10 mouse cellular contexts compared by ENCODE assay signal in genomic region chr7:122135070-122135469, GRCm38 (mm10). TPM values are rescaled to one million over a fixed set of nuclear protein-coding genes. Genes with fewer than 3 reads are reported as not detected.
DNase-seq lines count a peak whose midpoint lies in the region; ATAC-seq and TF ChIP-seq lines count a peak whose summit lies in the region.
"Had no signal": no experiment of that assay in that cellular context is flagged by ENCODE, and none has a peak within 500 bp of the region (broad histone marks: within the 10 kb centered on the region; RNA-seq: fewer than 3 reads in every experiment).

No protein-coding gene starts in this region.

- no peak overlapping the region for H3K9ac ChIP-seq in lung, embryonic 14.5 days
- H3K9ac ChIP-seq in midbrain, postnatal 0 days (replicated peaks; ENCODE audit: low read length, poor library complexity, severe bottlenecking) = no peak overlapping the region
- H3K9ac ChIP-seq: hindbrain, embryonic 15.5 days had no signal

- H3K27ac ChIP-seq in lung, embryonic 14.5 days (ENCODE audit: low read depth) = no peak overlapping the region
- H3K27ac ChIP-seq in midbrain, postnatal 0 days (ENCODE audit: low read depth, low read length) = no peak overlapping the region
- H3K27ac ChIP-seq: hindbrain, embryonic 15.5 days; macrophage had no signal

- TF ChIP-seq CTCF in lung, embryonic 14.5 days (IDR thresholded peaks at IDR 0.05; ENCODE audit: low read depth) = peak; percentile 39
- TF ChIP-seq CTCF in midbrain, postnatal 0 days (IDR thresholded peaks at IDR 0.05) = peak; percentile 56

- 70% methylated on average over 10 of the region's 10 CpGs for WGBS in lung, embryonic 14.5 days
- 77% methylated on average over 10 of the region's 10 CpGs for WGBS in midbrain, postnatal 0 days

- peaks cover 3% of the 10 kb centered on the region; the same call in 1 of the 2 replicates for H3K4me1 ChIP-seq in lung, embryonic 14.5 days (ENCODE audit: insufficient read depth)
- 0 out of 2 replicates have a peak, but pooled peaks cover 6% of the 10 kb centered on the region for H3K4me1 ChIP-seq in midbrain, postnatal 0 days (ENCODE audit: insufficient read depth, low read length)

- H3K4me2 ChIP-seq in lung, embryonic 14.5 days = no peak overlapping the region
- H3K4me2 ChIP-seq in midbrain, postnatal 0 days (ENCODE audit: low read depth, low read length, poor library complexity, severe bottlenecking) = no peak overlapping the region
- H3K4me2 ChIP-seq: hindbrain, embryonic 15.5 days had no signal

- no peak for ATAC-seq in cerebellum, adult (ENCODE audit: insufficient number of reproducible peaks, low FRiP score, low TSS enrichment)
- no peak for ATAC-seq in lung, embryonic 14.5 days (ENCODE audit: insufficient read depth)
- ATAC-seq in midbrain, postnatal 0 days (ENCODE audit: low FRiP score) = no peak

- H3K4me3 ChIP-seq in lung, embryonic 14.5 days (ENCODE audit: low read depth, low read length) = no peak overlapping the region
- no peak overlapping the region for H3K4me3 ChIP-seq in midbrain, postnatal 0 days (ENCODE audit: low read depth, low read length)
- H3K4me3 ChIP-seq: hindbrain, embryonic 15.5 days had no signal

- peak; percentile 10 to 46 for DNase-seq in cerebellum, postnatal 14 days
- DNase-seq in lung, embryonic 14.5 days = peak; percentile 22
- no peak for DNase-seq in lung, postnatal 36 days
- peak; percentile 21 for DNase-seq in adipocyte (ENCODE audit: low spot score)
- peak; percentile 22 for DNase-seq in midbrain, postnatal 0 days (ENCODE audit: low spot score)
- no peak for DNase-seq in frontal cortex, postnatal 10 days (ENCODE audit: low spot score in 2 of 2)
- no peak for DNase-seq in adrenal gland, adult 8-10 months

- no peaks in the 10 kb centered on the region for H3K9me3 ChIP-seq in lung, embryonic 14.5 days (ENCODE audit: low read depth, low read length)
- H3K9me3 ChIP-seq in midbrain, postnatal 0 days (ENCODE audit: low read length) = no peaks in the 10 kb centered on the region
- H3K9me3 ChIP-seq: hindbrain, embryonic 15.5 days had no signal

- H3K36me3 ChIP-seq in lung, embryonic 14.5 days (ENCODE audit: insufficient read depth) = peaks cover 57% of the 10 kb centered on the region
- peaks cover 37% of the 10 kb centered on the region for H3K36me3 ChIP-seq in midbrain, postnatal 0 days (ENCODE audit: insufficient read depth, low read length)

- H3K27me3 ChIP-seq in lung, embryonic 14.5 days (ENCODE audit: insufficient read depth, low read length) = no peaks in the 10 kb centered on the region
- H3K27me3 ChIP-seq in midbrain, postnatal 0 days (ENCODE audit: insufficient read depth, low read length) = no peaks in the 10 kb centered on the region
- H3K27me3 ChIP-seq: hindbrain, embryonic 15.5 days had no signal

RNA-seq across cellular contexts. Expression of gene Dctn5, which starts 2.2 kb away (rescaled TPM):
- polyA plus RNA-seq in lung, embryonic 14.5 days (2014; fragmentation: Nextera tagmentation; extraction: Ambion mirVana) = 108 and 119 TPM in 2 replicates
- total RNA-seq in midbrain, postnatal 0 days (2014; rRNA removed) = 106 TPM in 2 replicates
- polyA plus RNA-seq in midbrain, postnatal 0 days (2015; fragmentation: Nextera tagmentation; extraction: Ambion mirVana) = 144 and 169 TPM in 2 replicates
- total RNA-seq in adrenal gland, adult 8-10 months (2022) = 10 to 100 TPM; 63.1 to 82.7 (median 76.1) TPM

RNA-seq across cellular contexts. Expression of gene Palb2, which starts 2.3 kb away (rescaled TPM):
- polyA plus RNA-seq in lung, embryonic 14.5 days (2014; fragmentation: Nextera tagmentation; extraction: Ambion mirVana) = 20.6 and 20.8 TPM in 2 replicates
- total RNA-seq in midbrain, postnatal 0 days (2014; rRNA removed) = 1.5 and 4.0 TPM in 2 replicates
- 2.1 and 2.5 TPM in 2 replicates for polyA plus RNA-seq in midbrain, postnatal 0 days (2015; fragmentation: Nextera tagmentation; extraction: Ambion mirVana)
- total RNA-seq in adrenal gland, adult 8-10 months (2022) = 1 to 10 TPM; 1.5 to 2.5 (median 2.1) TPM

RNA-seq across cellular contexts. Expression of gene Plk1, which starts 24.2 kb away (rescaled TPM):
- polyA plus RNA-seq in lung, embryonic 14.5 days (2014; fragmentation: Nextera tagmentation; extraction: Ambion mirVana) = 141 and 160 TPM in 2 replicates
- 4.1 and 6.6 TPM in 2 replicates for total RNA-seq in midbrain, postnatal 0 days (2014; rRNA removed)
- 6.3 and 6.7 TPM in 2 replicates for polyA plus RNA-seq in midbrain, postnatal 0 days (2015; fragmentation: Nextera tagmentation; extraction: Ambion mirVana)
- total RNA-seq in adrenal gland, adult 8-10 months (2022) = 1 to 10 TPM; 2.1 to 3.1 (median 2.6) TPM

RNA-seq across cellular contexts. Expression of gene Ndufab1, which starts 33.4 kb away (rescaled TPM):
- polyA plus RNA-seq in lung, embryonic 14.5 days (2014; fragmentation: Nextera tagmentation; extraction: Ambion mirVana) = 620 and 633 TPM in 2 replicates
- 43.0 and 67.9 TPM in 2 replicates for total RNA-seq in midbrain, postnatal 0 days (2014; rRNA removed)
- polyA plus RNA-seq in midbrain, postnatal 0 days (2015; fragmentation: Nextera tagmentation; extraction: Ambion mirVana) = 711 and 727 TPM in 2 replicates
- total RNA-seq in adrenal gland, adult 8-10 months (2022) = 100 to 1,000 TPM; 279 to 424 (median 346) TPM

RNA-seq across cellular contexts. Expression of gene Ern2, which starts 50.9 kb away (rescaled TPM):
- 0.16 TPM in 1 of 2 replicates, not detected in the other for polyA plus RNA-seq in lung, embryonic 14.5 days (2014; fragmentation: Nextera tagmentation; extraction: Ambion mirVana)
- total RNA-seq in midbrain, postnatal 0 days (2014; rRNA removed) = 2.4 and 3.6 TPM in 2 replicates
- 2.0 and 2.6 TPM in 2 replicates for polyA plus RNA-seq in midbrain, postnatal 0 days (2015; fragmentation: Nextera tagmentation; extraction: Ambion mirVana)
- under 1 TPM; 0.15 to 0.43 (median 0.35) TPM for total RNA-seq in adrenal gland, adult 8-10 months (2022)
- polyA plus RNA-seq: macrophage had no signal

Comparison
In these comparisons a context has a peak if more than half of its experiments do, and no peak if none do; other contexts are left out.
1. DNase-seq: peak in cerebellum, postnatal 14 days (2 of 2), lung, embryonic 14.5 days (single experiment), adipocyte (single experiment) and midbrain, postnatal 0 days (single experiment); none in lung, postnatal 36 days (single experiment), frontal cortex, postnatal 10 days (0 of 2) and adrenal gland, adult 8-10 months (single experiment).